Mouse (Mus musculus): ENCODE data around the gene Fry.

- TF ChIP-seq CTCF (IDR thresholded peaks at IDR 0.05; ENCODE audit: low read depth) (no peak), EP300 (IDR thresholded peaks at IDR 0.05; ENCODE audit: low read depth) (no peak)
Measured at GRCm38 (mm10) chr5:150328686-150329085, 210.2 kb downstream of the Fry start.
